Mouse (Mus musculus): ENCODE results near the gene Usp33.
"Not testable (repeated sequence)": the region's sequence is repeated elsewhere in the genome, so short reads cannot be mapped to it uniquely, and the experiment has no call there.

Usp33 gene

GRCm38 (mm10) chr3:152345732-152346632 lies at the start of gene Usp33:
Gene Usp33 (plus strand): TSS chr3:152346478.
- peak; percentile 85 for DNase-seq (ENCODE audit: low spot score)

DNA sequence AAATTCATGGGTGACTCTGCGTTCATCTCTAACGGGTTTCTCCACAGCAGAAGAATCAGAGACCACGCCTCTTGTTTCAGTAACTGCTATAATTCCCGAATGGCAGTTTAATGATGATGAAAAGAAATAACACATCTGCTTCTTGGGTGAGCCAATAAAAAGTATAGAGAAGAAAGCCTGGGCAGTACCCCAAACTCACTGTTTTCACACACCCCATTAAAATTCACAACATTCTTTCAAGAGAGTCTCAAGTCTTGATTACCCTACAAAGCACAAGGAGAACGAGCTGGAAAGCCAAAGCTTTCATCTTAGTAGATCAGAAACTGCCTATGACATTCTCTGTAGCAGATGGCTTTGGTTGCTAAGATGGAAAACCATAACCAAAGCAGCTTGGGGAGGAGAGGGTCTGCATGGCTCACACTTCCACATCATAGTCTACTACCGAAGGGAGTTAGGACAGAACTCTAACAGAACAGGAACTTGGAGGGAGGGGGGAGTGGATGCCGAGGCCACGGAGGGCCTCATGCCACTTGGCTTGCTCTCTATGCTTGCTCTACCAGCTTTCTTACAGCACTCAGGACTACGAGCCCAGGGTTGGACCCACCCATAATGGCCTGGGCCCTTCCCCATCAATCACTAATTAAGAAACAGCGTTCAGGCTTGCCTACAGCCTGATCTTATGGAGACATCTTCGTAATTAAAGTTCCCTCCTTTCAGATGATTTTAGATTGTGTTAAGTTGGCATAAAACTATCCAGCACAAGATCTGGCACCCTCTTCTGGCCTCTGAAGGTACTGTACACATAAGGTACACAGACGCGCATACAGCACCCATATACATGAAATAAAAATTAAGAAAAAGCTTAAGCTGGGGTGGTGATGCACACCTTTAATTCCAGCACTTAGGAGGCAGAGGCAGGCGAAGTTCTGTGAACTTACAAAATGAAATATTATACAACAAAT lies 45.6 kb upstream of the Usp33 start:
- DNase-seq (ENCODE audit: low spot score): no peak

DNA sequence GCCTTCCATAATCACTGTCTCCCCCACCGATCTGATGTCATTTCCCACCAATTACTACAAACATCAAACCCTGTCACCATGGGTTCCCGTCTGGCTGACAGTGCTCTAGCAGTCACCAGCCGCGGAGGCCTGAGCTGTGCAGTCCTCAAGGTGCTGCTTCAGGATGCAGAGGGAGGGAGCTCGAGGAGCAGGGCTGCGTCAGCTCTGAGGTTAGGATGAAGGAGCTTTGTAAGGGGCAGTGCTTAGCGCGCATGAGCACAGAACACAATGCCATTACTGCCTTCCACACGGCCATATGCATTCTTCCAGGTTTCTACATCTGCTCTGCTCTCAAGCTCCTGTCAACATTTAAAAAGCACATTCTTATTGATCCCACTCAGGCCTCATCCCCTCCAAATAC lies 43.3 kb upstream of the Usp33 start:
- no peak for DNase-seq (ENCODE audit: low spot score)

GRCm38 (mm10) chr3:152304093-152304815 lies 42.0 kb upstream of the Usp33 start:
- DNase-seq (ENCODE audit: low spot score): no peak

DNA sequence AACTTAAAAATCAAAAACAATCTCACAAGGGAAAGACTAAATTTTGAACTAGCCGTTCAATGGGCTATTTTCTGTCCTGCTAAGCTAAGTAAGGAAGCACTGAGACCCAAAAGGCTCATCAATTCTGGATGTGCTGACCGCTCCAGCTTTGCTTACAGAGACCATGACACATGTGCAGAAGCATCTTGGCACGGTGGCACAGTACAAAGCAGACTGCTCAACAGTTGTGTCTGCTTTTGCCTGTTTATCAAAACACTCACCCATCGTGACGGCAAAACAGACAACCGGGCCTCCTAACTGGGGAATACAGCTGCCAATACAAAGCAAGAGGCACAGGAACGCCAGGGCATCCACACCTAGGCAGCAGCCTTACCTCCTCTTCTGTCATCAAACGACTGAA lies 41.2 kb upstream of the Usp33 start:
- no peak for DNase-seq (ENCODE audit: low spot score)

DNA sequence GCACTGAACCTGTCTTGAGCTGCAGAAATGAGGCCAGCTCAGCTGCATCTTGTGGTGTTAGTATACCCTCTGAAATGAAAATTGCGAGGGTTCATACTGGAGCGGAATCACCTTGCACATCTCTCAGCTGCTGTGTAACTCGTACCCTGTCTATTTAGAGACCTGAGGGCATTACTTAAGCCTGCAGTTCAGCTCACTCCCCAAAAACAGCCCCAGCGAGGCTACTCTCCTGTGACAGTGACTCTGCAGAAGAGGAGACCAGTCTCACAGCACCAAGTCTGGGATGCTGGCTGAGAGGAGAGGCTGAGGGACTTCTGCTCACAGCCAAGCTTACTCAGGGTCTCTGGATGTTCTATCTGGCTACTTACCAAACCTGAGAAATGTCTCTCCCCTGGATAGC lies 40.3 kb upstream of the Usp33 start:
- no peak for DNase-seq (ENCODE audit: low spot score)

GRCm38 (mm10) chr3:152308485-152309249 lies 37.6 kb upstream of the Usp33 start:
- no peak for DNase-seq (ENCODE audit: low spot score)

DNA sequence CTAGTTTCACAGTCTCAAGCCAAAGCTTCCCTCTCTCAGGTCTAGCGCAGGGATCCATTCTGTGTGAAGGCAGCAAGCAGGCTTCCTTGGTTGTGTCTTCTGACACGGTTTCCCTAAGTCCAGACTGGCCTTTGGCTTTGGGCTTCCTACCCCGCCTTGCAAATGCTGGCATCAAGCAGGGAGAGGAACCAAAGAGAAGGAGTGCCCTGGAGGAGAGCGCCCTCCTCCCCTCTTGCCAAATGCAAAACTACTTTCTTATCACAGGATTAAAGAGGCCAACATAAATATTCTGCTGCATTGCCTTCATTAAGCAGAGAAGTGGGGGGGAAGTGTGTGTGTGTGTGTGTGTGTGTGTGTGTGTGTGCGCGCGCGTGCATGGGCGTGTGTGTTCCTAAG lies 37.0 kb upstream of the Usp33 start:
- no peak for DNase-seq (ENCODE audit: low spot score)

GRCm38 (mm10) chr3:152314666-152315065 lies 31.6 kb upstream of the Usp33 start:
- not testable (repeated sequence) for DNase-seq (ENCODE audit: low spot score)

DNA sequence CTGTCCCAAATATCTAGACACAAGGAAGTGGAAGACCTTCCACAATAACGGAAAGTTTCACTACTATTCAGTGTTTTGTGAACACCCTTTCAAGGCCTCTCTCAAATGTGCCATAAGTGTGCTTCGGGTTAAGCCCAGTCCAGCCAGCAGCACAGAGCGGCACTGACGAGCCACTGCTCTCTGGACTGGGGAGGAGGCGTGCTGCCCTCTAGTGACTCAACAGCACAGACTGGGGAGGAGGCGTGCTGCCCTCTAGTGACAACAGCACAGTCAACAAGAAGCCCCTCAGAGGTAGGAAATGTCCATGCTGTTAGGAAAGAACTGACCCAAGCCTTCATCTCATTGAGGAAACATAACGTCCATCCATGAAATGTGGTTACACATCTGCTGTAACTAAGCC lies 30.7 kb upstream of the Usp33 start:
- DNase-seq (ENCODE audit: low spot score): peak; percentile 38

DNA sequence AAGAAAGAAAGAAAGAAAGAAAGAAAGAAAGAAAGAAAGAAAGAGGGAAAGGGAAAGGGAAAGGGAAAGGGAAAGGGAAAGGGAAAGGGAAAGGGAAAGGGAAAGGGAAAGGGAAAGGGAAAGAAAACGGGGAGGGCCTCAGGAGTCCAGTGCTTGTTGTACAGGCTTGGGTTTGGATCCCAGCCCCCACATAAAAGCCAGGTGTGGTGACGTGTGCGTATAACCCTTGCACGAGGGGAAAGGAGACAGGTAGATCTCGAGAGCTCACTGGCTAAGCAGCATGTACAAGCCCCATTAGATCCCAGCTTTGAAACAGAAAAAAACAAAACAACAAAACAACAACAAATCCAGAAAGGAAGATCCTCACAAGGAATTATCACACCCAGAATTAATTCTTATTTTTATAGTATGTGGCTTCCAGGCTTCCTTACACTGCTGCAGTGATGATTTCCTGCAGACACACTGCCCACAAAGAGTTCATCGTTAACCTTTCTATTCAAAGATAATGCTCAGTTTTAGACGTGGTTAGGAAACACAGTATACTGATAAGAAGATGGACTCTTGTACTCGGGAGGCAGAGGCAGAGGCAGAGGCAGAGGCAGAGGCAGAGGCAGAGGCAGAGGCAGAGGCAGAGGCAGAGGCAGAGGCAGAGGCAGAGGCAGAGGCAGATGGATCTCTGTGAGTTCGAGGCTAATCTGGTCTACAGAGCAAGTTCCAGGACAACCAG lies 29.7 kb upstream of the Usp33 start:
- DNase-seq (ENCODE audit: low spot score): not testable (repeated sequence)

GRCm38 (mm10) chr3:152320972-152321645 lies 25.2 kb upstream of the Usp33 start:
- no peak for DNase-seq (ENCODE audit: low spot score)

DNA sequence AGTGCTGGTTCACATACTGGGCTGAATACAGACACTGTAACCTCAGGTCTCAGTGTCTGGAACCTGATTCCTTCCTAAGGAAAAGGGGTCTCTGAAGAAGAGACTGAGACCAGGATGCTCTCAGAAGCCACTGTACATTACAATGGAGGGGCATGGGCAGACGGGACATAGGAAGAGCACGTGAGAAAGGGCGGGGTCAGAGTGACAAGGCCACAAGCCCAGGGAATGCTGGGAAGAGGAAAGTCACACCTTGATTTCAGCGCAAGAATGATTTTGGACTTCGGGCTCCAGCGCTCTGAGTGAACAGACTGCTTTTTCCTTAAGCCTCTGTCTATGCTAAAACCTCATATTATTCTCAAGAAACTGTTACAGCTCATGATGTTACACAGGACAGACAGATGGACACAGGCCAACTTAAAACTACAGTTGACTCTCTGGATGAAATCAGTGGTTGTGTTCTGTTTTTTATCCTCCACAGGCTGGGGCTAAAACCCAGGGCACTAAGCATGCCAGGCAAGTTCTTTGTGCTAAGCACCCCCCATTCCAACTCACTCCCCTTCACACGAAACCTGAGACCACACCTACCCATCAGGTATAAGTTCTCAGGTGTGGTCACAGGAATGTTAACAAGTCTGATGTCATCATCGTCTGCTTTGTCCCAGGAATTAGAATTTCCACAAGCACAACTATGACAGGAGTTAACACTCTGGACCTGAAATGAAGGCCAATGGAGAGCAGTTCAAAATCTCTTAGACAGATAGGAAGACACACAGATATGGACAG lies 24.3 kb upstream of the Usp33 start:
- no peak for DNase-seq (ENCODE audit: low spot score)

DNA sequence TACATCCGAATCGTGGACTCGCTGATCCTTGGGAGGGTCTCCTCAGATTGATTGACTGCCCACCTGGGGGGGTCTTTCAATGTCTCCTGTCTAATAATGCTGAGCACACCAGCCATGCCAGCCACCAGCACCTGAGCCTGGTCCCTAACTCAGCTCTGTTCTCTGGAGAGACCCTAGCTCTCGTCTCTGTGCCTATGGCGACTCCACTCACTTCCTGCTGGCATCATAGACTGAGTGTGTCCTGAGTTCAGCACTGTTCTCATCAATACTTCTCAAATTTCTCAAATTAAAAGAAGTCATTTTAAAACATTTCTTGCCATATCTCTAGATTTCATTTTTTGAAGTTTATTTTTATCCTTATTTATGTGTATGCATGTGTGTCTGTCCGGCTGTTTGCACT lies 14.2 kb upstream of the Usp33 start:
- DNase-seq (ENCODE audit: low spot score): no peak

DNA sequence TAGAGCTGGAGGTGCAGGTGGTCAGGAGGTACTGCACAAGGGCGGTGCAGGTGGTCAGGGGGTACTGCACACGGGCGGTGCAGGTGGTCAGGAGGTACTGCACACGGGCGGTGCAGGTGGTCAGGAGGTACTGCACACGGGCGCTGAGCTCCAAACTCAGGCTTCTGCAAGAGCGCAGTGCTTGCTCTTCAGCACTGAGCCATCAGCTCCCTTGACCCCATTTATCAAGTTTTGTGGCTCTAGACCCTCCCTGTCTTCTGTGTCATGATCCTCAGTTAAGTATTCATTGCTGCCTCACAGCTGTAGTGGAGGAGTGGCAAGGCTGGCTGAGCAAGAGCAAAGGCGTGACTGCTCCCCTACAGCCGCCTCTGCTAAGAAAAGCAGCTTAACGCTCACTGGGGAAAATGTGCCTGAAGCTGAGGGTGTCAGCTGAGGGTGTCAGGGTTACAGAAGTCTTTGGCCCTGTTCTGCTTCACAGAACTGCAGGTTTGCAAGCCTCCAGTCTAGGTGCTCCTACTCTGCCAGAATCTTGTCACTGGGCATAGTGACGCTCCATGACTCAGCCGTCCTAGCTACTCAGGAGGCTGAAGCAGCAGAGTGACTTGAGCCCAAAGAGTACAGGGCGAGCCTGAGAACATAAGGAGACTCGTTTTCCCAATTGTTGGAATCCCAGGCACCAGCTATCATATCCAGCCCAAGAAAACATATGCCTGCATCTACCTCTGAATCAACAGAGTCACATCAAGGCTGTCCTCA lies 13.6 kb upstream of the Usp33 start:
- no peak for DNase-seq (ENCODE audit: low spot score)

DNA sequence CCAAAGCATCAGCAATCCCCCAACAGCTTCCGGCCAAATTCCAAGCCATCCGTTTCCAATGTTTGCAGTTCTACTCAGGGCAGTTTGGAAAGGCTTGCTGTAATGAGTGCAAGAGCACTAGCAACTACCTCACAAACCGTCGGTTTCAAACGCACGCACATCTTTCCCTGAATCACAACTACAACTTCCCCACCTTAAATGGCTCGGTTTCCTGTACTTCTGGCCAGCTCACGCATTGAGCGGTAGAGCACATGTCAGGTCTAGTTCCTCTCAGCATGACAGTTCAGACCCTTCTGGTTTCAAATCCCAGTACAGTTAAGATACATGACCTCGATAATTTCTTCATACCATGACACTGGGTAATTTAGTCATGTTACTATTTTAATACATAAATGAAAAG lies 12.6 kb upstream of the Usp33 start:
- no peak for DNase-seq (ENCODE audit: low spot score)

GRCm38 (mm10) chr3:152336085-152336484 lies 10.2 kb upstream of the Usp33 start:
- DNase-seq (ENCODE audit: low spot score): no peak

DNA sequence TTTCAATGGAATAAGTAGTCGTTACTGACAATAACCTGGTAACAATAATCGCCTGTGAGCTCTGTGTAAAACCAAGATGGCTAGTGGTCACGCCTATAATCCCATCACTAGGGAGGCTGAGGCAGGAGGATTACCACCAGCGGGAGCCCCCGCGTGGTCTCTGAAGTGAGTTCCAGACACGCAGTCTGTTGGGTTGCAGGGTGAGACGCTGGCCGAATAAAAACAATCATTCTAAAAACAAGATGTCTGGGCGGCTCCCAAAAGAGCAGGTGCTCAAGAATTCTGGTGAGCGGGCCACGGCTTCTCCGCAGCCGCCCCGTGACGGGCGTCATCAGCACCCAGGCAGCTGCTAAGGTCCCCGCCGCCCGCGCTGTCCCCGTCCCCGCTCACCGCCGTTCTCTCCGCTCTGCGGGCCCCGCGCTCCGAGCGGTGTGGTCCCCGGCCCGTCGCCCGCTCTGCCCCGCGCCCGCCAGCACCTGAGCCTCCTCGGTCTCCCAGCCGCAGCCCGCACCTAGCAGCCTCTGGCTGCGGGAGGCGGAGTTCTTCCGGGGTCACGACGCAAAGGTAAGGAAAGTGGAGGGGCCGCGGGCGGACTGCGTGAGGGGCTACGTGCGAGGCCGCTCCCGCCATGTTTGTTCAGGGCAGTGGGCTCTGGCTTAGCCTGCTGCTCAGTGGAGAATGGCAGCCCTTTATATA lies 6.3 kb upstream of the Usp33 start, which contains the start of gene Miga1:
Gene Miga1 (minus strand): TSS at position 546 of the 696 bp plus-strand sequence.
- peak; percentile 52 for DNase-seq (ENCODE audit: low spot score)

Data from ovary, postnatal 10 days (tissue).